Mouse (Mus musculus) midbrain, embryonic 15.5 days (tissue): ENCODE data around the gene Scamp1. TPM values are rescaled to one million over a fixed set of nuclear protein-coding genes. Genes with fewer than 3 reads are reported as not detected.

ENCODE experiments used
- ATAC-seq: fragments of 200-750 bp; cut with Nextera tagmentation; replicated peaks from 2 replicates; pipeline ENCODE4 v1.8.0; 2017; ENCODE audit warnings: moderate TSS enrichment
- H3K27ac ChIP-seq: fragments of 300-500 bp; sonication (generic); 2 replicates; pipeline ENCODE4 v1.5.1; 2015; ENCODE audit warnings: mild to moderate bottlenecking, inconsistent platforms
- H3K27me3 ChIP-seq: fragments of 300-500 bp; sonication (generic); replicated peaks from 2 replicates; pipeline ENCODE4 v1.6.1; 2015; ENCODE audit warnings: inconsistent platforms
- H3K36me3 ChIP-seq: fragments of 300-500 bp; sonication (generic); replicated peaks from 2 replicates; pipeline ENCODE4 v1.6.1; 2015; ENCODE audit warnings: inconsistent platforms
- H3K4me1 ChIP-seq: fragments of 300-500 bp; sonication (generic); 2 replicates; pipeline ENCODE4 v1.6.1; 2015; ENCODE audit warnings: inconsistent platforms
- H3K4me2 ChIP-seq: fragments of 300-500 bp; sonication (generic); 2 replicates; pipeline ENCODE4 v1.6.1; 2015; ENCODE audit warnings: inconsistent platforms, mild to moderate bottlenecking, moderate library complexity
- H3K4me3 ChIP-seq: fragments of 300-500 bp; sonication (generic); 2 replicates; pipeline ENCODE4 v1.5.1; 2015; ENCODE audit warnings: mild to moderate bottlenecking, inconsistent platforms
- H3K9ac ChIP-seq: fragments of 300-500 bp; sonication (generic); 2 replicates; pipeline ENCODE4 v1.6.1; 2015; ENCODE audit warnings: mild to moderate bottlenecking, inconsistent platforms
- H3K9me3 ChIP-seq: fragments of 300-500 bp; sonication (generic); 2 replicates; pipeline ENCODE4 v1.6.1; 2016; ENCODE audit warnings: inconsistent platforms
- WGBS: fragments of 180-500 bp; shearing (Covaris S2); methylation state at CpG from one replicate; pipeline ENCODE4 v1.1.7; 2015; ENCODE audit warnings: mixed read lengths; 5-methylcytosine and 5-hydroxymethylcytosine counted together
- polyA plus RNA-seq: library from polyadenylated mRNA; unstranded; fragments of >200 nt; fragmentation: Nextera tagmentation; extraction: Ambion mirVana; gene quantifications from 2 replicates; pipeline ENCODE4 v1.2.1, GENCODE M21; 2015

Scamp1 gene
- polyA plus RNA-seq, 1 experiment from 2014 or later = 192 TPM

DNA sequence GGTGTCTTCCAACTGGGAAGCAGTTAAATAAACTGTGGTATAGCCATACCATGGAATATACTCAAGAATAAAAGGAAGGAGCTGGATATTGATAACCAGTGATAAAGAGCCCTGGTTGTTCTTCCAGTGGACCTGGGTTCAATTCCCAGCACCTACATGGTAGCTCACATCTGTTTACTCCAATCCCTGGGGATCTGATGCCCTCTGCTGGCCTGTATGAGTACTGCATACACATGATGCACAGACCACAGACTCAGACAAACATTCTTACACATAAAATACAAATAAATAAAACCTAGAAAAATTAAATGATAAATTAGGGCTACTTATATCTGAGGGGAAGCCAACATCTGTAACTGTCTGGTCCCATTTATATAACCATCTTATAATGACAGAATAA is 76.8 kb downstream of the Scamp1 start:
- Histone ChIP-seq H3K4me1 (0 out of 2 replicates have a peak, but pooled peaks cover 5% of the 10 kb centered on the region), H3K4me3 (no peak overlapping the region), H3K27me3 (no peaks in the 10 kb centered on the region), H3K4me2 (no peak overlapping the region), H3K36me3 (peaks cover 13% of the 10 kb centered on the region), H3K9me3 (no peaks in the 10 kb centered on the region), H3K27ac (no peak overlapping the region), H3K9ac (no peak overlapping the region)
- no peak for ATAC-seq

DNA sequence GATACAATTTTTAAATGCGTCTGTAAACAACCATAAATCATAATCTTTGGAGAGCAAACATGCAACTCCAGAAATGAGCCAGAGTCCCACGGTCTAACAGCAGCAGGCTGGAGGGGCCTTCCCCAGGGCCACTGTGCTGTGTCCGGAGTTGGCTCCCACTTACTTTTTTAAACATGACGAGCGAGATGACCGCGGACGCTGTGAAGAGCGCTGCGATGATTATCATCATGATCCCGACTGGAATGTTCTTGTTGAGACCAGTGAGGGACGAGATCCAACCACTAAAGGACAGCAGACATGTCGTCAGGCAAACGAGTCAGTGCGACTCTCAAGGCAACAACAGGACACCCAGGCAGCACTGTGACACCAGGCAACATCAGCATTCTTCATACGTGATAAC is 77.7 kb downstream of the Scamp1 start:
- 97% methylated on average over 16 of the region's 16 CpGs for WGBS
- Histone ChIP-seq H3K36me3 (peaks cover 16% of the 10 kb centered on the region), H3K4me2 (no peak overlapping the region), H3K27me3 (no peaks in the 10 kb centered on the region), H3K4me3 (no peak overlapping the region), H3K9me3 (no peaks in the 10 kb centered on the region), H3K27ac (no peak overlapping the region), H3K4me1 (0 out of 2 replicates have a peak, but pooled peaks cover 5% of the 10 kb centered on the region), H3K9ac (no peak overlapping the region)
- ATAC-seq = no peak

DNA sequence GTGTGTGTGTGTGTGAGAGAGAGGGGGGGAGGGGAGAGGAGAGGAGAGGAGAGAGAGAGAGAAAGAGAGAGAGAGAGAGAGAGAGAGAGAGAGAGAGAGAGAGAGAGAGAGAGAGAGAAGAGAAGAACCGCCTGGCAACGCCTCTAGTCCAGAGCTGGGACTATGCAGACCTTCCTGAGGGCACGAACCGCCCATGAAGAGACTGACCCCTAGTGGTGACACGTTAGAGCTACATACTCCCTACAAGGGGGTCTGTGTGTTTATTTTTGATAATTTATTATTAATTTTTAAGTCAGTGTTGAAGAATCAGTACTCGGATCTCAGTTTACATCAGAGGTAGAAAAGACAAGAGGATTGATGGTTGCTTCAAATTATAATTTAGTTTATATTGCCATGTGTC is 80.4 kb downstream of the Scamp1 start:
- 10% methylated on average over 6 of the region's 6 CpGs for WGBS
- H3K27ac ChIP-seq = no peak overlapping the region
- H3K9ac ChIP-seq = no peak overlapping the region
- no peaks in the 10 kb centered on the region for H3K9me3 ChIP-seq
- ATAC-seq = peak; percentile 84; the same call in 1 of the 2 replicates
- H3K27me3 ChIP-seq = no peaks in the 10 kb centered on the region
- peaks cover 16% of the 10 kb centered on the region for H3K36me3 ChIP-seq
- H3K4me2 ChIP-seq = no peak overlapping the region
- H3K4me1 ChIP-seq = no peaks in the 10 kb centered on the region
- H3K4me3 ChIP-seq = no peak overlapping the region

DNA sequence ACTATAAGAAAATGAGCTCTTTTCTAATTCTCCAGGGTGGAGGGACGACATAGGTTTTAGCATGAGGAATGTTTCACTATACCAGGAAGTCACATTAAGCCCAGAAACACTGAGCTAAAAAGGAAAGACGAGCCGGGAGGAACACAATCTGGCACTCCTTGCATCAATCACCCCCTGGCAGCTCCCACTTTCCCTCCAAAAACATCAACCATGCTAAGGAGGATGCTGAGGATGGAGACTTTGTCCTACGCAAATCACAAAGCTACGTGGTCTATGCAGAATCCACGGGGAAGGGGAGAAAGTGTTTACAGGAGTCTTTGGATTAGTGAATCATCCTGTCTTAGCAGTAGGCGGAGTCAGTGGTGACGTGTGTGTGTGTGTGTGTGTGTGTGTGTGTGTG is 85.8 kb downstream of the Scamp1 start:
- H3K4me1 ChIP-seq = no peaks in the 10 kb centered on the region
- H3K4me2 ChIP-seq = no peak overlapping the region
- H3K9me3 ChIP-seq = no peaks in the 10 kb centered on the region
- no peak for ATAC-seq
- WGBS = 76% methylated on average over 8 of the region's 8 CpGs
- no peaks in the 10 kb centered on the region for H3K27me3 ChIP-seq
- no peak overlapping the region for H3K27ac ChIP-seq
- 0 out of 2 replicates have a peak, but pooled peaks cover 3% of the 10 kb centered on the region for H3K36me3 ChIP-seq
- H3K9ac ChIP-seq = no peak overlapping the region
- H3K4me3 ChIP-seq = no peak overlapping the region

DNA sequence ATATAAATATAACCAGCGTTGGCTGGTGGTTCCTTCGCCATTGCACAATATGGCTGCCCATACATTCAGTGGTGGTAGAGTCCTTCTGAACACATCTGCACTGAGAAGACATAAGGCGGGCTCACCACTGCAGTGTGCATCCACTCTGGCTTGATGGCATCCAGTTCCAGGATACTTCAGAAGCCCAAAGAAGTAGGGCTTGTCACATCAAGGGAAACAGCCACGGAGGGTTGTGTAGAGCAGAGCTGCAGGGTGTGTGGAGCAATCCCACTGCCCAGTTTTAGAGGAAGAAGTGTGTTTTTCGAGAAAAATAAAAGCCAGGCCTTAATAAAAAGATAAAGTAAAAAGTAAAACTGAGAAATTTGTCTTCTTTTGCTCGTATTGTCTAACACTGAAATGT is 87.0 kb downstream of the Scamp1 start:
- Histone ChIP-seq H3K4me2 (no peak overlapping the region), H3K27me3 (no peaks in the 10 kb centered on the region), H3K36me3 (0 out of 2 replicates have a peak, but pooled peaks cover 2% of the 10 kb centered on the region), H3K9ac (no peak overlapping the region), H3K4me3 (no peak overlapping the region), H3K27ac (no peak overlapping the region), H3K4me1 (no peaks in the 10 kb centered on the region), H3K9me3 (no peaks in the 10 kb centered on the region)
- ATAC-seq = no peak
- WGBS = 92% methylated on average over 6 of the region's 6 CpGs

DNA sequence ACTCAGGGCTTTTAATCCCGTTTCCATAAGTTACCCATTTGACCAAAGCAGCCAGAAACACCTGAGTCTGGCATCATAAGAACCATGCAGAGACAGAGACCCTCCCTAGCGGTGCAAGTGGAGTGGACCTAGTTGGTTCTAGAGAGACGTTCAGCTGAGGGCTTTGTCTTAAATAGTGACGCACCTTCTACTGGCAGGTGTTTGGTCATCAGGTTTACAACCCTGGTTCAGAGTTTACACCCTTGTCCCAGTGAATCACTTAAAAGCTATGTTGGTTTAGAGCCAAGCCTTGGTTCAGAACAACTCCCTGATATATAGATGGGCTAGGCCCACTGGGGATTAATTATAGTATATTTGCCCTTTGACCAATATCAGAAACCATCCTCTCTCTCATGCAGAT is 92.4 kb downstream of the Scamp1 start:
- no peak overlapping the region for H3K4me3 ChIP-seq
- no peaks in the 10 kb centered on the region for H3K27me3 ChIP-seq
- no peak for ATAC-seq
- H3K4me1 ChIP-seq = peaks cover 6% of the 10 kb centered on the region
- WGBS = 94% methylated on average over 4 of the region's 4 CpGs
- no peaks in the 10 kb centered on the region for H3K9me3 ChIP-seq
- no peak overlapping the region for H3K4me2 ChIP-seq
- H3K27ac ChIP-seq = no peak overlapping the region
- H3K9ac ChIP-seq = no peak overlapping the region
- H3K36me3 ChIP-seq = no peaks in the 10 kb centered on the region

DNA sequence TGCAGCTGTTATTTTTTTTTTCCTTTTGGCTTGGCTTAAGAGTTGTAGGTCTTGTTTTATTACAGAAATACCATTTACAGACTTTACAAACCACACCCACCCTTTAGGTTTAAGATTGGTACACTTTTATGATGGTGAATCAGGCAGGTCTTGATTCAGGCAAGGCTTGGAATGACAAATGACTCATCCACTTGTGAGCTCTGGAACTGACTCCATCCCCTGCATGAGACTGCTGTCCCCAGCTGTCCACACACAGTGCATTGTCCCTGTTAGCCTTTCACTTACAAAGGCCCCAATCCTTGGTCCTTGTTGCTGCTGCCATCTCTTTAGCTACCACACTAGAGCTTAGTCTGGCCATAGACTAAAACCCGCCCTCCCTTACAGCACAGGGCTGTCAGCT is 95.3 kb downstream of the Scamp1 start:
- no peak overlapping the region for H3K4me3 ChIP-seq

DNA sequence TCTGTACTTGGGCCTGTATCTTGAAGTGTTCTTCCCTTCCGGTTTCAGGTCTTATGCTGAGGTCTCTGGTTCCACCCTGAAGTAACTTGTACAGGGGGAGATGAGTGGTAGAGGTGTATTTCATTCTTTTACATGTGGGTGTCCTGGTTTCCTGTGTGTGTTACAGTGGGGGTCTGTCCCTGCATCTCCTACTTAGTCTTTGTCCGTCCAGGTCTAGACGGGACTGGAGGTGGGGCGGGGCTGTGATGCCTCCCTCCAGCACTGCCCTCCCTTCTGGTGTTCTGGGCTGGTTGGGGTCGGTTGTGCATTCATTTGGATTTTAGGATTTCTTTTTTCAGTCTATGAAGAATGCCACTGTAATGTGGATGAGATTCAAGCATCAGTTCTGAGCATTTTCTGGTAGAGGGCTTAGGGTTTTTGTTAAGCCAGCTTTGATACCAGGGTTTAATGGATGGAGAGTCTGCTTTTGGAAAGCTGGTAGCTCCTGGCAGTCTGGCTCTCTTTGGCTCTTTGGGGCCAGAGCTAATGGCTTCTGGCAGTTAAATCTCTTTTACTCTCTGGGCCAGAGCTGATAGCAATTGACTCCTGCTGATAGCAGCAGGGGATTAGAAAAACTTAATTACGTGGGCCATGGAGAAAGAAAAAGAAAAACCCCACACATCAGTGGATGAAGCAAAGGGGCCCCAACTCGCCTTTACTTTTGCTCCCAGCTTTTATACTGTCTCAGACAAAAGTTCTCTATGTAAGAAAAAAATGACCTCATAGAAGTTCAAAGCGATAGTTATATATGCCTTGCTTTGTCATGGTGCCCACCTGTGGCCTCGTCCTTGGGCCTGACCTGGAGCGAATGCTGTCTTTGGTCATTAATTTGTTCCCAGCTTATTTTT is 97.2 kb downstream of the Scamp1 start:
- no peak overlapping the region for H3K9ac ChIP-seq
- H3K36me3 ChIP-seq = no peaks in the 10 kb centered on the region
- H3K4me1 ChIP-seq = peaks cover 16% of the 10 kb centered on the region
- H3K4me2 ChIP-seq = no peak overlapping the region
- WGBS = 16% methylated on average over 10 of the region's 10 CpGs
- ATAC-seq = peak; percentile 61; the same call in 1 of the 2 replicates
- no peaks in the 10 kb centered on the region for H3K27me3 ChIP-seq
- no peaks in the 10 kb centered on the region for H3K9me3 ChIP-seq
- peak overlapping the region; percentile 57; the same call in 1 of the 2 replicates for H3K27ac ChIP-seq
- H3K4me3 ChIP-seq = no peak overlapping the region

More for the DNA sequence above, 95.3 kb downstream of the Scamp1 start:
- ATAC-seq = no peak
- Histone ChIP-seq H3K9ac (no peak overlapping the region), H3K9me3 (no peaks in the 10 kb centered on the region), H3K4me1 (peaks cover 16% of the 10 kb centered on the region), H3K4me2 (no peak overlapping the region), H3K27ac (no peak overlapping the region), H3K36me3 (no peaks in the 10 kb centered on the region), H3K27me3 (no peaks in the 10 kb centered on the region)
- WGBS = 85% methylated on average over 1 of the region's 1 CpGs

DNA sequence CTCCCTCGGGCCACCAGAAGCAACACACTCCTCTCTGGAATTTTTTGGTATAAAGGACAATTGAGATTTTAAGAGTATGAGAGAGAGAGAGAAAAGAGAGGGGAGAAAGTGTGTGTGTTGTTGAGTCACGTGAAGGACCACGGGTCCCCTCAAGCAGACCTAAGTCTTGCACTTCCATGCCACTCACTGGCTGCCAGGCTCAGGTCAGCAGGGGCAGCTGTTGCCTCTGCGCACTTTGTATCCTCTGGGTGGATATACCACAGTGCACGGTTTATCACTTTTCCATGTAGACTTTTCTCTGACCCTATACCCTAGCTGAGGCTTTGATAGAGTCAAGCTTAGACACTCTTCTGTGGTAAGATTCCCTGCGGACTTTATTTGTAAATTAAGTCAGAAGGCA is 100.0 kb downstream of the Scamp1 start:
- H3K9me3 ChIP-seq = no peaks in the 10 kb centered on the region
- H3K27me3 ChIP-seq = no peaks in the 10 kb centered on the region
- no peak overlapping the region for H3K4me3 ChIP-seq
- ATAC-seq = no peak
- WGBS = 89% methylated on average over 5 of the region's 6 CpGs
- H3K36me3 ChIP-seq = no peaks in the 10 kb centered on the region
- no peak overlapping the region for H3K9ac ChIP-seq
- H3K27ac ChIP-seq = no peak overlapping the region
- H3K4me1 ChIP-seq = peaks cover 17% of the 10 kb centered on the region
- H3K4me2 ChIP-seq = no peak overlapping the region

DNA sequence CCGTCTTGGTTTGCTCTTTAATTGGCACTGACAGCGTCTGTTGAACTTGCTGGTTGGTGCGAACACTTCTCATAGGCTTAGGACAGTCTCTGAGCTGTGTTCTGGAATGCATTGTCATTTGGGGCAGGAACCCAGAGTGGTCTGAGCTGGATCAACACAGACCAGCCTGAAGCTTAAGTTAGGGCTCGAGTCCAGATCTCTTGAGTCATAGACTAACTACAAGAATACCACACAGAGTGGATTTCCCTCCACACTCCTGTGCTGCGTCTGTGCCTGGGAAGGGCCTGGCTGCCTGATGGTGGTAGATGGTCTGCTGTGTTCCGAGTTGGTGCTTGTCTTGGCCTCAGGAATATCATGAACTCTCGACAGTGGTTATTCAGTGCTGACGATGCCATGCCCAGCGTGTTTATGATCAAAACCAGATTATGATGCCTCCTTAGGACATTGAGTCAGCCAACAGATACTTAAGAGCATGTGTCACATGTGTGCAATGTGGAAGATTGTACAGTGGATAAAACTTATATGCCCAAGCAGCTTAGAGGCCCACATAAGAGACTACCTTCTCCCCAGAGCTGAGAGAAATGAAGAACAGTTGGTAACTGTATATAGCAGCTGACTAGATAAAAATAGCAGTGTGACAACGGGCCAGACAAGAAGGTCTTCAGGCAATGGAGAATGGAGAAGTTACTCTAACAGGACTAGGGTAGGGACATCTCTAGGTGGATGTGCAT is 100.8 kb downstream of the Scamp1 start:
- H3K27me3 ChIP-seq = no peaks in the 10 kb centered on the region
- no peak for ATAC-seq
- H3K4me2 ChIP-seq = no peak overlapping the region
- no peak overlapping the region for H3K4me3 ChIP-seq
- no peak overlapping the region for H3K9ac ChIP-seq
- H3K36me3 ChIP-seq = no peaks in the 10 kb centered on the region
- H3K4me1 ChIP-seq = peaks cover 20% of the 10 kb centered on the region
- no peaks in the 10 kb centered on the region for H3K9me3 ChIP-seq
- no peak overlapping the region for H3K27ac ChIP-seq
- 94% methylated on average over 10 of the region's 10 CpGs for WGBS

DNA sequence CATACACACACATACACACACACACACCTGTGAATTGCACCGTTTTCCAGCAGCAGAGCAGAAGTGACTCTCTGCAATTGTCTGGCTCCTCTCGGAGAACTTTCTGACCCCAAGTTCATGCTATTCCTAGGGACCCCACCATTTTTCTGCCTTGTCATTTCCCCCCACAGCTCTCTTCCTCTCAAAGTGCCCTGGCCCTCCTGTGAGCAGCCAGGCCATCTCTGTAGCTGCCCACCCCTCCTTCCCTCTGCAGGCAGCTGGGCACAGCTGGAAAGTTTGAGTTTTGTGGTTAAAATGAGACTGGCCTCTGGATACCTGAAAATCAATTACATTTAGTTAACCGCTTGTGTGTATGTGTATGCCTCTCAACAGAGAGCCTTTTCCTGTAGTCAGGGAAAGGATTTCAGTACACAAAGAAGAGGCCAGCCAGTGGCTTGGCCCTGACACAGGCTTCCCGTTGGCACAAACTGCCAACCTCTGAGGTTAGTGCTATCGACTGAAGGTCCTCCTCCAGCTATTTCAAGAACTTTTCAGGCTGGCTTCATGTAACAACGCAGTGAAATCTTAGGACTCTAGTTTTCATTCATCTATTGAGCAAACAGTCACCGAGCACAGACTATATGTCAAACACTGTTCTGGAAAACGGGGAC is 102.2 kb downstream of the Scamp1 start:
- ATAC-seq = no peak
- H3K27me3 ChIP-seq = no peaks in the 10 kb centered on the region

DNA sequence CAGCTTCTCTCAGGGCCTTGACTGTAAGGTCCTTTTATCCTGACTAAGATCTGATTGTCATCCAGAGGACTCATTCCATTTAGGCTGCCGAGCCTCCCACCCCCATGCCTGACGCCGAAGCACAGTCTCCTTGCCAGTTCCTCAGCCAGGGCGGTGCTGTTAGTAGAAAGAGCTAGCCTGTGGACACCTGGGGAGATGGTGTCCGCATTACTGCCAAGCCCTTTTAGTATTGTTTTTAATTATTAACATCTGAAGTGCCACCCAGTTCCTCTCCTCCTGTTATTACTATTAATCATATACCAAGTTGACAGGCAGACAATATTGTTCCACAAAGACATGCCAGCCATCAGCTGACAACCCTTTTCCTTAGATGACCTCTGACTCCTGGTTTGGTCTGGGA is 103.6 kb downstream of the Scamp1 start:
- Histone ChIP-seq H3K4me1 (peaks cover 18% of the 10 kb centered on the region), H3K4me2 (no peak overlapping the region), H3K9ac (no peak overlapping the region), H3K27ac (no peak overlapping the region), H3K9me3 (no peaks in the 10 kb centered on the region), H3K27me3 (no peaks in the 10 kb centered on the region), H3K36me3 (no peaks in the 10 kb centered on the region), H3K4me3 (no peak overlapping the region)
- no peak for ATAC-seq
- WGBS = 87% methylated on average over 5 of the region's 5 CpGs

More for the DNA sequence above, 102.2 kb downstream of the Scamp1 start:
- no peak overlapping the region for H3K4me3 ChIP-seq
- 82% methylated on average over 8 of the region's 8 CpGs for WGBS
- no peak overlapping the region for H3K9ac ChIP-seq
- no peaks in the 10 kb centered on the region for H3K9me3 ChIP-seq
- H3K36me3 ChIP-seq = no peaks in the 10 kb centered on the region
- peaks cover 24% of the 10 kb centered on the region for H3K4me1 ChIP-seq
- H3K4me2 ChIP-seq = no peak overlapping the region
- no peak overlapping the region for H3K27ac ChIP-seq
